Mouse (Mus musculus): ENCODE results near the gene Nrn1l.

GRCm38 (mm10) chr8:105942026-105942425 is 48.7 kb downstream of the Nrn1l start:
- TF ChIP-seq CTCF (IDR thresholded peaks at IDR 0.05): no peak
- TF ChIP-seq EP300 (IDR thresholded peaks at IDR 0.05): no peak
